Mouse (Mus musculus) hindbrain, embryonic 14.5 days (tissue): ENCODE data around the gene Tmprss9. TPM values are rescaled to one million over a fixed set of nuclear protein-coding genes. Genes with fewer than 3 reads are reported as not detected.

Experiments used
- ATAC-seq: fragments of 200-750 bp; cut with Nextera tagmentation; 2 replicates; pipeline ENCODE4 v1.8.0; 2017; ENCODE audit warnings: moderate number of reproducible peaks, mild to moderate bottlenecking, moderate TSS enrichment, moderate library complexity; ENCODE audit not compliant: low FRiP score
- DNase-seq: peaks from one replicate; pipeline ENCODE4 v3.0.0-alpha.2; 2015; ENCODE audit warnings: low spot score
- H3K27ac ChIP-seq: fragments of 300-500 bp; sonication (generic); 2 replicates; pipeline ENCODE4 v1.5.1; 2014; ENCODE audit warnings: mild to moderate bottlenecking, moderate library complexity
- H3K27me3 ChIP-seq: fragments of 300-500 bp; sonication (generic); 2 replicates; pipeline ENCODE4 v1.6.1; 2014; ENCODE audit warnings: mild to moderate bottlenecking, low read length, mixed read lengths; ENCODE audit not compliant: control insufficient read depth, insufficient read depth
- H3K36me3 ChIP-seq: fragments of 300-500 bp; sonication (generic); replicated peaks from 2 replicates; pipeline ENCODE4 v1.6.1; 2014; ENCODE audit not compliant: control insufficient read depth, insufficient read depth
- H3K4me1 ChIP-seq: fragments of 300-500 bp; sonication (generic); replicated peaks from 2 replicates; pipeline ENCODE4 v1.6.1; 2014; ENCODE audit warnings: antibody characterized with exemption, low read length, mixed read lengths; ENCODE audit not compliant: control insufficient read depth, insufficient read depth
- H3K4me2 ChIP-seq: fragments of 300-500 bp; sonication (generic); replicated peaks from 2 replicates; pipeline ENCODE4 v1.6.1; 2014; ENCODE audit warnings: mild to moderate bottlenecking, moderate library complexity
- H3K4me3 ChIP-seq: fragments of 300-500 bp; sonication (generic); replicated peaks from 2 replicates; pipeline ENCODE4 v1.5.1; 2014; ENCODE audit warnings: mild to moderate bottlenecking, low read length
- H3K9ac ChIP-seq: fragments of 300-500 bp; sonication (generic); 2 replicates; pipeline ENCODE4 v1.6.1; 2014
- H3K9me3 ChIP-seq: fragments of 300-500 bp; sonication (generic); 2 replicates; pipeline ENCODE4 v1.6.1; 2016; ENCODE audit warnings: low read length; ENCODE audit not compliant: control insufficient read depth
- WGBS: fragments of 180-500 bp; shearing (Covaris S2); extraction: QIAGEN DNeasy Blood & Tissue Kit; methylation state at CpG from one replicate; pipeline ENCODE4 v1.1.7; 2014; 5-methylcytosine and 5-hydroxymethylcytosine counted together
- polyA plus RNA-seq: library from polyadenylated mRNA; unstranded; fragments of >200 nt; fragmentation: Nextera tagmentation; extraction: Ambion mirVana; gene quantifications from 2 replicates; pipeline ENCODE4 v1.2.1, GENCODE M21; 2014

Tmprss9 gene
- polyA plus RNA-seq, 1 experiment from 2014 or later, result 0.17 TPM

DNA sequence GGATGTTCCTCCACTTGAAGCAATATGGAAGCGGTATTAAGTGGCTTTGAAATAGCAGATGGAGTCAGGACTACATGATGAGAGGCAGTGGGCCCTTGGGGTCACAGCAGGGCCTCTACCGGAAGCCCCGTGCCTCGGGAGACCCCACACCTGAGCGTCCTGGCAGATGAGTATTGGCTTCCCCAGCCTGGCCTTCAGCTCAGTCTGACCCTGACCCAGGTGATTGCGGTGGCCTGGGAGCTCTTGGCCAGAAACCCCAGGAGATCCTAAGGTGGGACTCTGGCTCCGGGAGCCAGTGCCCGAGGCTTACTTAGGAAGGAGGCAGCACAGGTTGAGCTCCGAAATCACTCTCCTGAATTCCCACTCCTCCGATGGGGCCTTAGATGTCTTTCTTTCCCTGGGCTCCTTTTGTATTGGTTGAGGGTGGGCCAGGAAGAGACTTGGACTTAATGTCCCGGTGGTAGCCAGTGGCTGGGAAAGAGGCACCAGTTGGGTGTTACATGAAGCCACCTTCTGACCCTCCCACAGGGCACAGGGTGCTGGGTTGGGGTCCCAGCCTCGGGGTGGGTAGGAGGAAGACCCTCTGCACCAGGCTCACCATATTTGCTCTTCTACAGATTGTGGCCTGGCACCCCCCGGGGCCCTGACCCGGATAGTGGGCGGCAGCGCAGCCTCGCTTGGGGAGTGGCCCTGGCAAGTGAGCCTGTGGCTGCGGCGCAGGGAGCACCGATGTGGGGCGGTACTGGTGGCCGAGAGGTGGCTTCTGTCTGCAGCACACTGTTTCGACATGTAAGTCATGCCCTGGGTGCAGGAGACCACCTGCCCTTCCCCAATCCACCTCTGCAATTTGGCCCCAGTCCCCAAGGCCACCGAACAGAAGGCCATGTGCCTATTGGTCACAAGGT, 25.2 kb downstream of the Tmprss9 start:
- H3K27ac ChIP-seq, result no peak overlapping the region
- no peak overlapping the region for H3K9ac ChIP-seq
- 73% methylated on average over 24 of the region's 24 CpGs for WGBS
- peaks cover 22% of the 10 kb centered on the region for H3K36me3 ChIP-seq
- ATAC-seq (no peak), DNase-seq (no peak)
- peaks cover 13% of the 10 kb centered on the region for H3K4me1 ChIP-seq
- no peaks in the 10 kb centered on the region for H3K27me3 ChIP-seq
- H3K4me2 ChIP-seq, result no peak overlapping the region
- H3K4me3 ChIP-seq, result no peak overlapping the region
- H3K9me3 ChIP-seq, result no peaks in the 10 kb centered on the region

DNA sequence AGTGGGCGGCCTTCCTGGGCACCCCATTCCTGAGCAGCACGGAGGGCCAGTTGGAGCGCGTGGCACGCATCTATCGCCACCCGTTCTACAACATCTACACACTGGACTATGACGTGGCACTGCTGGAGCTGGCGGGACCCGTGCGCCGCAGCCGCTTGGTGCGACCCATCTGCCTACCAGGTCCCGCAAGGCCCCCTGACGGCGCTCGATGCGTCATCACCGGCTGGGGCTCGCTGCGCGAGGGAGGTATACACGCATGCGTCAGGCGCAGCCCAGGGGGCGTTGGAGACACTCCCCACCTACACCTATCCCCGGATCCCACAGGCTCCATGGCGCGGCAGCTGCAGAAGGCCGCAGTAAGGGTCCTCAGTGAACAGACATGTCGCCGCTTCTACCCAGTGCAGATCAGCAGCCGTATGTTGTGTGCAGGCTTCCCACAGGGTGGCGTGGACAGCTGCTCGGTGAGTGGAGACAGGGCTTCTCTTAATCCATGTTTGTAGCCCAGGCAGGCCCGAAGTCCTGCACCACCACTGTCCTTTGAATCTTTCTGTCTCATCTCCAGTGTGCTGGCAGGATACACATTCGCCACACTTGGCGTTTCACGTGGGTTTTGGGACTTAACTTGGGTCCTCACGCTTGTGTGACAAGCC, 26.3 kb downstream of the Tmprss9 start:
- ATAC-seq, result no peak
- peaks cover 13% of the 10 kb centered on the region for H3K4me1 ChIP-seq
- 0 out of 2 replicates have a peak overlapping the region, but pooled peaks have one; percentile 4 for H3K9ac ChIP-seq
- no peaks in the 10 kb centered on the region for H3K9me3 ChIP-seq
- H3K36me3 ChIP-seq, result peaks cover 34% of the 10 kb centered on the region
- H3K4me2 ChIP-seq, result peak overlapping the region; percentile 6; the same call in 1 of the 2 replicates
- 34% methylated on average over 41 of the region's 41 CpGs for WGBS
- no peak overlapping the region for H3K27ac ChIP-seq
- no peaks in the 10 kb centered on the region for H3K27me3 ChIP-seq
- DNase-seq, result no peak
- no peak overlapping the region for H3K4me3 ChIP-seq

DNA sequence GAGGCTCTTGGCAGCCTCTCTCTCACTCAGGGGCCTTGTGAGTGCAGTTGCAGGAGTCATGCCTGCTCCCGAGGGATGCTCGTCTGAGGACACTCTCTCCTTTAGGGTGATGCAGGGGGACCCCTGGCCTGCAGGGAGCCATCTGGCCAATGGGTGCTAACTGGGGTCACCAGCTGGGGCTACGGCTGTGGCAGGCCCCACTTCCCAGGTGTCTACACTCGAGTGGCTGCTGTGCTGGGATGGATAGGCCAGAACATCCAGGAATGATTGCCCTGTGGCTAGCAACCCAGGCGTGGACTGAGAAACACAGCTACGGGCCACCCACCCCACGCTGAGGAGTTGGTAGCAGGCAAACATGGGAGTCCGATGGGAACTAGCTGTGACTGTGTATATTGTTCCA, 27.4 kb downstream of the Tmprss9 start:
- peaks cover 45% of the 10 kb centered on the region for H3K36me3 ChIP-seq
- H3K4me1 ChIP-seq, result peaks cover 13% of the 10 kb centered on the region
- no peaks in the 10 kb centered on the region for H3K9me3 ChIP-seq
- H3K27me3 ChIP-seq, result no peaks in the 10 kb centered on the region
- peak overlapping the region; percentile 94; the same call in 1 of the 2 replicates for H3K4me2 ChIP-seq
- no peak overlapping the region for H3K9ac ChIP-seq
- ATAC-seq, result no peak
- DNase-seq, result no peak
- H3K4me3 ChIP-seq, result no peak overlapping the region; the same call in 1 of the 2 replicates
- H3K27ac ChIP-seq, result no peak overlapping the region
- WGBS, result 88% methylated on average over 8 of the region's 8 CpGs

GRCm38 (mm10) chr10:80899591-80900317, 28.1 kb downstream of the Tmprss9 start:
- H3K4me2 ChIP-seq, result peak overlapping the region; percentile 94
- peaks cover 51% of the 10 kb centered on the region for H3K36me3 ChIP-seq
- peaks cover 13% of the 10 kb centered on the region for H3K4me1 ChIP-seq
- peak overlapping the region; percentile 88 for H3K27ac ChIP-seq
- peak overlapping the region; percentile 79 for H3K4me3 ChIP-seq
- 18% methylated on average over 25 of the region's 25 CpGs for WGBS
- peak overlapping the region; percentile 82 for H3K9ac ChIP-seq
- H3K27me3 ChIP-seq, result no peaks in the 10 kb centered on the region
- ATAC-seq (no peak), DNase-seq (no peak)
- no peaks in the 10 kb centered on the region for H3K9me3 ChIP-seq

DNA sequence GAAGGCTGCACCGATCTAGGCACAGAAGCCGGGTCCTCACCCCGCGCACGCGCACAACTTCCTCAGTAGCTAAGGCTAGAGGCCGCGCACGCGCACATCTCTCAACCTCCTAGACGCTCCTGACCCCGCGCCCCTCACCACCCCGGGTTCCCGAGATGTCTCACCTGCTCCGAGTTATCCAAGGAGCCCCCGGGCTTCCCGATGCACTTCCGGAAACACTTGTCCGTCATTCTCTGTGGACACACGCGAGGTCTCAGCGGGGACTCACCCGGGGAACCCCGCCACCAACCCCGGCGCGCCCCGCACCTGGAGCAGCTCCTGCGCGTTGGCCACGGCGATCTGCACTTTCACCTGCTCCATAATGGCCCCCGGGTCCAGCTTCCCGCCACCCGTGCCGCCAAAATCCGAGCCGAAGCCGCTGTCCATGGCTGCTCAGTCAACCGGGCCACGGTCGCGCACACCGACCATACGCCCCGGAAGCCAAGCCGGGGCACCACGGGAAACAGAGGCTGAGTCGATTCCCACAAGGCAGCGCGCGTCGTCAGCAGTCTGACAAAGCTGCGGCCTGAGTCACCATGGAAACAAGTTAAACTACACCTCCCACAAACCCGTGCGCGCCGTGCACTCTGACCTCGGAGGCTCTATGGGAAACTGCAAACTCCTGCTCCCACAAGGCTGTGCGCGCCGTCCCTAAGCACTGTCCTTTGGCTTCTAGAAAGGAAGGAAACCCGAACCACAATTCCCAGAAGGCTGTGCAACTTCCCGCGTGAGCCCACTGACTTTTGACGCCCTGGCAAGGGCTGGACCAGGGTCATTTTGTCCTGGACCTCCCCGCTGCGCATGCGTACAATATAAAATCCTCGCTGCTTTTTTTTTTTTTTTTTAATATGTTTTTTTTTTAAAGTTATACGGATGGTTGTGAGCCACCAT, 28.9 kb downstream of the Tmprss9 start, which contains the start of gene Timm13:
Gene Timm13, minus strand, starts transcription at position 652 of the 930 bp plus-strand sequence.
- Histone ChIP-seq H3K36me3 (peaks cover 60% of the 10 kb centered on the region), H3K4me1 (peaks cover 13% of the 10 kb centered on the region), H3K4me3 (peak within 1 kb of the TSS; percentile 79), H3K27ac (peak within 1 kb of the TSS; percentile 88), H3K9me3 (no peaks in the 10 kb centered on the region), H3K27me3 (no peaks in the 10 kb centered on the region), H3K9ac (peak within 1 kb of the TSS; percentile 82), H3K4me2 (peak within 1 kb of the TSS; percentile 94)
- DNase-seq, result peak; percentile 99
- WGBS, result under 1% methylated on average over 72 of the region's 72 CpGs
- peak; percentile 94 for ATAC-seq

GRCm38 (mm10) chr10:80901409-80902272, 30.0 kb downstream of the Tmprss9 start:
- Histone ChIP-seq H3K4me1 (peaks cover 13% of the 10 kb centered on the region), H3K4me3 (peak overlapping the region; percentile 79; the same call in 1 of the 2 replicates), H3K27me3 (no peaks in the 10 kb centered on the region), H3K36me3 (peaks cover 70% of the 10 kb centered on the region), H3K4me2 (peak overlapping the region; percentile 39), H3K9me3 (no peaks in the 10 kb centered on the region), H3K9ac (peak overlapping the region; percentile 33; the same call in 1 of the 2 replicates), H3K27ac (peak overlapping the region; percentile 43; the same call in 1 of the 2 replicates)
- no peak for DNase-seq
- ATAC-seq, result no peak
- WGBS, result 90% methylated on average over 19 of the region's 19 CpGs

- no peak overlapping the region for H3K4me2 ChIP-seq
- H3K27ac ChIP-seq, result no peak overlapping the region
- no peaks in the 10 kb centered on the region for H3K27me3 ChIP-seq
- DNase-seq, result no peak
- H3K36me3 ChIP-seq, result peaks cover 74% of the 10 kb centered on the region
- no peak overlapping the region for H3K4me3 ChIP-seq
- H3K9ac ChIP-seq, result no peak overlapping the region
- ATAC-seq, result no peak
- H3K9me3 ChIP-seq, result no peaks in the 10 kb centered on the region
- WGBS, result 93% methylated on average over 9 of the region's 9 CpGs
- peaks cover 13% of the 10 kb centered on the region for H3K4me1 ChIP-seq
Observed at GRCm38 (mm10) chr10:80902273-80902940, 30.8 kb downstream of the Tmprss9 start.
